Mouse (Mus musculus): ENCODE measurements around the gene Nox3. TPM values are rescaled to one million over a fixed set of nuclear protein-coding genes. Genes with fewer than 3 reads are reported as not detected.

The Nox3 gene
- polyA plus RNA-seq, 1 experiment from 2014 or later = not detected

- H3K9me3 ChIP-seq = no peaks in the 10 kb centered on the region
- H3K4me1 ChIP-seq = no peaks in the 10 kb centered on the region; the same call in 1 of the 2 replicates
- H3K27me3 ChIP-seq (replicated peaks) = no peaks in the 10 kb centered on the region
- WGBS = 78% methylated on average over 1 of the region's 1 CpGs
- no peaks in the 10 kb centered on the region for H3K36me3 ChIP-seq (replicated peaks)
- H3K4me3 ChIP-seq = no peak overlapping the region
- H3K27ac ChIP-seq = no peak overlapping the region
- H3K4me2 ChIP-seq = no peak overlapping the region
- ATAC-seq (replicated peaks) = no peak
- no peak overlapping the region for H3K9ac ChIP-seq
Measured at GRCm38 (mm10) chr17:3597866-3598265, 98.2 kb downstream of the Nox3 start.

GRCm38 (mm10) chr17:3597130-3597529 is 98.9 kb downstream of the Nox3 start:
- Histone ChIP-seq H3K4me3 (no peak overlapping the region), H3K27me3 (replicated peaks) (no peaks in the 10 kb centered on the region), H3K4me2 (no peak overlapping the region), H3K36me3 (replicated peaks) (no peaks in the 10 kb centered on the region), H3K9ac (no peak overlapping the region), H3K9me3 (no peaks in the 10 kb centered on the region), H3K27ac (no peak overlapping the region), H3K4me1 (no peaks in the 10 kb centered on the region; the same call in 1 of the 2 replicates)
- ATAC-seq (replicated peaks) = no peak
- WGBS = 86% methylated on average over 1 of the region's 1 CpGs

Other genes with a start within 250 kb of the Nox3 start
- not detected in 2 replicates for gene Cldn20, start 163.7 kb downstream of the Nox3 start, polyA plus RNA-seq (2015; fragmentation: Nextera tagmentation; extraction: Ambion mirVana)
- 11.7 TPM in 2 replicates for gene Tfb1m, start 138.5 kb downstream of the Nox3 start, polyA plus RNA-seq (2015; fragmentation: Nextera tagmentation; extraction: Ambion mirVana)

Data from midbrain, embryonic 15.5 days (tissue).